Mouse (Mus musculus) embryonic facial prominence, embryonic 12.5 days (tissue): ENCODE measurements around the gene Mael. TPM values are rescaled to one million over a fixed set of nuclear protein-coding genes. Genes with fewer than 3 reads are reported as not detected.

Source experiments
- ATAC-seq: fragments of 200-750 bp; cut with Nextera tagmentation; 2 replicates; pipeline ENCODE4 v1.8.0; 2017; ENCODE audit not compliant: insufficient number of reproducible peaks, insufficient read depth, low FRiP score, low TSS enrichment
- H3K27ac ChIP-seq: fragments of 300-500 bp; sonication (generic); 2 replicates; pipeline ENCODE4 v1.5.1; 2016; ENCODE audit warnings: mild to moderate bottlenecking
- H3K27me3 ChIP-seq: fragments of 300-500 bp; sonication (generic); 2 replicates; pipeline ENCODE4 v1.6.1; 2016; ENCODE audit warnings: mild to moderate bottlenecking, moderate library complexity
- H3K36me3 ChIP-seq: fragments of 300-500 bp; sonication (generic); 2 replicates; pipeline ENCODE4 v1.6.1; 2016; ENCODE audit warnings: mild to moderate bottlenecking
- H3K4me1 ChIP-seq: fragments of 300-500 bp; sonication (generic); 2 replicates; pipeline ENCODE4 v1.6.1; 2016
- H3K4me2 ChIP-seq: fragments of 300-500 bp; sonication (generic); replicated peaks from 2 replicates; pipeline ENCODE4 v1.6.1; 2016; ENCODE audit warnings: mild to moderate bottlenecking, moderate library complexity
- H3K4me3 ChIP-seq: fragments of 300-500 bp; sonication (generic); 2 replicates; pipeline ENCODE4 v1.5.1; 2016; ENCODE audit warnings: mild to moderate bottlenecking
- H3K9ac ChIP-seq: fragments of 300-500 bp; sonication (generic); 2 replicates; pipeline ENCODE4 v1.6.1; 2016; ENCODE audit warnings: mild to moderate bottlenecking, moderate library complexity
- H3K9me3 ChIP-seq: fragments of 300-500 bp; sonication (generic); 2 replicates; pipeline ENCODE4 v1.6.1; 2016; ENCODE audit warnings: mild to moderate bottlenecking, moderate library complexity
- WGBS: fragments of 180-500 bp; shearing (Covaris S2); methylation state at CpG from one replicate; pipeline ENCODE4 v1.1.7; 2016; 5-methylcytosine and 5-hydroxymethylcytosine counted together
- polyA plus RNA-seq: library from polyadenylated mRNA; unstranded; fragments of >200 nt; fragmentation: Nextera tagmentation; extraction: Ambion mirVana; gene quantifications from 2 replicates; pipeline ENCODE4 v1.2.1, GENCODE M21; 2016

Gene Mael
- polyA plus RNA-seq = 0.10 TPM in 1 of 2 replicates, not detected in the other

GRCm38 (mm10) chr1:166238315-166238969 is at the start of gene Mael:
TSS of gene Mael (minus strand) at chr1:166238747.
- Histone ChIP-seq H3K27me3 (no peaks in the 10 kb centered on the region), H3K36me3 (no peaks in the 10 kb centered on the region), H3K9ac (no peak within 1 kb of the TSS), H3K4me1 (no peaks in the 10 kb centered on the region), H3K9me3 (0 out of 2 replicates have a peak, but pooled peaks cover 7% of the 10 kb centered on the region), H3K4me3 (no peak within 1 kb of the TSS), H3K4me2 (no peak within 1 kb of the TSS), H3K27ac (no peak within 1 kb of the TSS)
- WGBS = 85% methylated on average over 53 of the region's 53 CpGs
- ATAC-seq = no peak

DNA sequence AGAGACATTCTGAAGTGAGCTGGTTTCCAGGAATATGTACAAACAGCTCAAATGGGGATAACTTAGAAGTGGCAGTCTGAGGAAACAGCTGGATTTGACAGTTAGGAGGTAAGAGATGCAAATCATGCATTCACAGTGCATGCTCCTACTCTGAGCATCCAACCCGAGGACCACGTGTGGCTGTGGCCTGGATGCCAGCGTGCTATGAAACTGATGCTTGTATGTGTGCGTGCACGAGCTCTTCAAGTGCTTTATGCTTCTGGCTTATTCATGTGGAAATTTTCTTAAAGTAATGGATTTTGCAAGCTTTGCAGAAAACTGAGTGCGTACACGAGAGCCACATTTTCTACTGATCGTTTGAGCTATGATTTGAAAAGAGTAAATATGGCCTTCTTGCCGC is 47.7 kb upstream of the Mael start:
- WGBS = 79% methylated on average over 9 of the region's 9 CpGs
- Histone ChIP-seq H3K4me3 (no peak overlapping the region), H3K9ac (no peak overlapping the region), H3K4me1 (peaks cover 15% of the 10 kb centered on the region), H3K27me3 (no peaks in the 10 kb centered on the region), H3K4me2 (no peak overlapping the region), H3K9me3 (no peaks in the 10 kb centered on the region), H3K36me3 (no peaks in the 10 kb centered on the region), H3K27ac (no peak overlapping the region)
- no peak for ATAC-seq

DNA sequence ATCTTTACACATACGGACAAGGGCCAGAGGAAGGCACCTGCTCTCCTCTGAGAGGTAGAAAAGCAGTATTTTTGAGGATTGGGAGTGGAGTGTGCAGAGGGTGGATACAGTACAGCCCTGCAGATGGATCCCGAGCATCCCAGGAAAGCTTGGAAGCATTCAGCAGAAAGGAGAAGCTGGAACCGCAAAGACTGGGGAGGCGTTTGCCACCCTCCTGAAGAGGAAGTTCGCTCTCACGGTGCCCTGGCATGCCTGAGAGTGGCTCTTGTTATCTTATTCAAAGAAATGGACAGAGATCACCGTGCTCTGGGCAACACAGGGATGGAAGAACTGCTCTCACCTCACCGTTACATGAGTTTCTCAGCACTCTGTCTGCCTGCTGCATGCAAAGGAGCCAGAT is 45.8 kb upstream of the Mael start:
- H3K4me2 ChIP-seq = no peak overlapping the region
- ATAC-seq = no peak
- no peak overlapping the region for H3K4me3 ChIP-seq
- no peak overlapping the region for H3K27ac ChIP-seq
- H3K9ac ChIP-seq = no peak overlapping the region
- no peaks in the 10 kb centered on the region for H3K9me3 ChIP-seq
- H3K27me3 ChIP-seq = no peaks in the 10 kb centered on the region
- peaks cover 32% of the 10 kb centered on the region for H3K4me1 ChIP-seq
- 80% methylated on average over 8 of the region's 8 CpGs for WGBS
- H3K36me3 ChIP-seq = no peaks in the 10 kb centered on the region

- no peak for ATAC-seq
- Histone ChIP-seq H3K36me3 (no peaks in the 10 kb centered on the region), H3K4me1 (peaks cover 32% of the 10 kb centered on the region), H3K9ac (no peak overlapping the region), H3K4me3 (no peak overlapping the region), H3K9me3 (no peaks in the 10 kb centered on the region), H3K4me2 (no peak overlapping the region), H3K27me3 (no peaks in the 10 kb centered on the region), H3K27ac (no peak overlapping the region)
- 88% methylated on average over 6 of the region's 6 CpGs for WGBS
Measured at GRCm38 (mm10) chr1:166283451-166283850, 44.9 kb upstream of the Mael start.

GRCm38 (mm10) chr1:166282597-166283210 is 44.2 kb upstream of the Mael start:
- peak; percentile 90 for ATAC-seq
- H3K4me2 ChIP-seq = peak overlapping the region; percentile 48
- peaks cover 32% of the 10 kb centered on the region for H3K4me1 ChIP-seq
- peak overlapping the region; percentile 4 for H3K4me3 ChIP-seq
- no peak overlapping the region for H3K27ac ChIP-seq
- H3K27me3 ChIP-seq = no peaks in the 10 kb centered on the region
- no peaks in the 10 kb centered on the region for H3K9me3 ChIP-seq
- H3K9ac ChIP-seq = no peak overlapping the region
- H3K36me3 ChIP-seq = no peaks in the 10 kb centered on the region
- WGBS = 5% methylated on average over 22 of the region's 22 CpGs

GRCm38 (mm10) chr1:166281836-166282235 is 43.3 kb upstream of the Mael start:
- Histone ChIP-seq H3K4me3 (no peak overlapping the region), H3K4me1 (peaks cover 32% of the 10 kb centered on the region), H3K27me3 (no peaks in the 10 kb centered on the region), H3K4me2 (no peak overlapping the region), H3K27ac (no peak overlapping the region), H3K9me3 (no peaks in the 10 kb centered on the region), H3K9ac (no peak overlapping the region), H3K36me3 (no peaks in the 10 kb centered on the region)
- 58% methylated on average over 3 of the region's 3 CpGs for WGBS
- ATAC-seq = no peak

- no peaks in the 10 kb centered on the region for H3K27me3 ChIP-seq
- ATAC-seq = no peak
- H3K27ac ChIP-seq = peak overlapping the region; percentile 47
- WGBS = 46% methylated on average over 1 of the region's 1 CpGs
- no peak overlapping the region for H3K4me2 ChIP-seq
- H3K36me3 ChIP-seq = no peaks in the 10 kb centered on the region
- no peak overlapping the region for H3K4me3 ChIP-seq
- H3K9me3 ChIP-seq = no peaks in the 10 kb centered on the region
- no peak overlapping the region for H3K9ac ChIP-seq
- peaks cover 32% of the 10 kb centered on the region for H3K4me1 ChIP-seq
Measured at GRCm38 (mm10) chr1:166281287-166281686, 42.7 kb upstream of the Mael start.

- H3K4me3 ChIP-seq = no peak overlapping the region
- H3K27ac ChIP-seq = peak overlapping the region; percentile 47; the same call in 1 of the 2 replicates
- ATAC-seq = no peak
- no peaks in the 10 kb centered on the region for H3K27me3 ChIP-seq
- no peaks in the 10 kb centered on the region for H3K36me3 ChIP-seq
- no peak overlapping the region for H3K4me2 ChIP-seq
- peaks cover 32% of the 10 kb centered on the region for H3K4me1 ChIP-seq
- WGBS = 3% methylated on average over 1 of the region's 1 CpGs
- no peak overlapping the region for H3K9ac ChIP-seq
- no peaks in the 10 kb centered on the region for H3K9me3 ChIP-seq
Measured at GRCm38 (mm10) chr1:166280566-166280965, 42.0 kb upstream of the Mael start.

- H3K9me3 ChIP-seq = no peaks in the 10 kb centered on the region
- H3K27me3 ChIP-seq = no peaks in the 10 kb centered on the region
- no peak for ATAC-seq
- H3K36me3 ChIP-seq = no peaks in the 10 kb centered on the region
- H3K4me1 ChIP-seq = peaks cover 32% of the 10 kb centered on the region
- no peak overlapping the region for H3K9ac ChIP-seq
- no peak overlapping the region for H3K4me3 ChIP-seq
- WGBS = 35% methylated on average over 9 of the region's 9 CpGs
- H3K27ac ChIP-seq = peak overlapping the region; percentile 42
- H3K4me2 ChIP-seq = no peak overlapping the region
Measured at GRCm38 (mm10) chr1:166279580-166280206, 41.1 kb upstream of the Mael start.

- Histone ChIP-seq H3K27me3 (no peaks in the 10 kb centered on the region), H3K9me3 (no peaks in the 10 kb centered on the region), H3K4me1 (peaks cover 32% of the 10 kb centered on the region), H3K27ac (no peak overlapping the region), H3K4me2 (no peak overlapping the region), H3K4me3 (no peak overlapping the region), H3K36me3 (no peaks in the 10 kb centered on the region), H3K9ac (no peak overlapping the region)
- 41% methylated on average over 2 of the region's 2 CpGs for WGBS
- no peak for ATAC-seq
Measured at GRCm38 (mm10) chr1:166278786-166279185, 40.2 kb upstream of the Mael start.

GRCm38 (mm10) chr1:166268218-166268617 is 29.7 kb upstream of the Mael start:
- no peak overlapping the region for H3K4me3 ChIP-seq
- H3K27me3 ChIP-seq = no peaks in the 10 kb centered on the region
- H3K36me3 ChIP-seq = no peaks in the 10 kb centered on the region
- no peaks in the 10 kb centered on the region for H3K4me1 ChIP-seq
- no peak overlapping the region for H3K4me2 ChIP-seq
- H3K9me3 ChIP-seq = no peaks in the 10 kb centered on the region
- no peak for ATAC-seq
- no peak overlapping the region for H3K9ac ChIP-seq
- H3K27ac ChIP-seq = no peak overlapping the region
- 90% methylated on average over 5 of the region's 5 CpGs for WGBS

DNA sequence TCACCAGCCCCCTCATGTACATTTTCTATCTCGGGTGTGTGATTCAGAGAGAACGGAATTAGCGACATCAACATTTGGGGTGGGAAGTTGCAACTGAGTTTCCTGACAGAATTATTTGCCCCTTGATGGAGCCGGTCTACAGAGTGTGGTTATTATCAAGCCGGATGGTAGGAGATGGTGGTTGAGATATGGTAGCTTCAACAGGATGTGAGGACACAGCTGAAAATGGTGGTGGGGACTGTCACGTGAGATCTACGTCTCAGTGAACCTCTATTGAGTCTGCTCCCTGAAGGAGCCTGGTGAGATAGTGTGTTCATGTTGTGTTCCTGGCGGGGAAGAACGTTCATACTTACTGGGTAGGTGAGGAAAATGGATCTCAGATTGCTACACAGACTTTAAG is 28.4 kb upstream of the Mael start:
- Histone ChIP-seq H3K27ac (no peak overlapping the region), H3K9ac (no peak overlapping the region), H3K27me3 (no peaks in the 10 kb centered on the region), H3K9me3 (no peaks in the 10 kb centered on the region), H3K4me3 (no peak overlapping the region), H3K36me3 (no peaks in the 10 kb centered on the region), H3K4me2 (no peak overlapping the region), H3K4me1 (no peaks in the 10 kb centered on the region)
- 91% methylated on average over 9 of the region's 9 CpGs for WGBS
- no peak for ATAC-seq
